Mouse (Mus musculus) NIH3T3 (cell line): ENCODE measurements around the gene Snca.

Experiments
- DNase-seq: peaks from one replicate; pipeline ENCODE4 v3.0.0-alpha.2; 2012; ENCODE audit warnings: low read depth

The Snca gene

GRCm38 (mm10) chr6:60829282-60829891, at the start of gene Snca:
Gene Snca, minus strand, starts transcription at chr6:60829855.
- no peak for DNase-seq

GRCm38 (mm10) chr6:60870126-60870525, 40.5 kb upstream of the Snca start:
- DNase-seq: no peak

GRCm38 (mm10) chr6:60856599-60856998, 26.9 kb upstream of the Snca start:
- no peak for DNase-seq

GRCm38 (mm10) chr6:60851690-60852089, 22.0 kb upstream of the Snca start:
- DNase-seq: no peak

GRCm38 (mm10) chr6:60828429-60829264, 1.0 kb downstream of the Snca start:
- no peak for DNase-seq

GRCm38 (mm10) chr6:60828047-60828428, 1.6 kb downstream of the Snca start:
- DNase-seq: no peak

GRCm38 (mm10) chr6:60827290-60827689, 2.4 kb downstream of the Snca start:
- no peak for DNase-seq

- no peak for DNase-seq
Measured at GRCm38 (mm10) chr6:60819272-60819671, 10.4 kb downstream of the Snca start.

GRCm38 (mm10) chr6:60813516-60813915, 16.1 kb downstream of the Snca start:
- DNase-seq: no peak

GRCm38 (mm10) chr6:60798266-60798665, 31.4 kb downstream of the Snca start:
- no peak for DNase-seq

- DNase-seq: no peak
Measured at GRCm38 (mm10) chr6:60793659-60794365, 35.8 kb downstream of the Snca start.

GRCm38 (mm10) chr6:60786955-60787354, 42.7 kb downstream of the Snca start:
- DNase-seq: no peak

- DNase-seq: no peak
Measured at GRCm38 (mm10) chr6:60771899-60772298, 57.8 kb downstream of the Snca start.

- DNase-seq: no peak
Measured at GRCm38 (mm10) chr6:60765696-60766095, 64.0 kb downstream of the Snca start.

GRCm38 (mm10) chr6:60762864-60763263, 66.8 kb downstream of the Snca start:
- no peak for DNase-seq

GRCm38 (mm10) chr6:60761710-60762109, 67.9 kb downstream of the Snca start:
- no peak for DNase-seq

GRCm38 (mm10) chr6:60754975-60755374, 74.7 kb downstream of the Snca start:
- DNase-seq: no peak

GRCm38 (mm10) chr6:60745965-60746364, 83.7 kb downstream of the Snca start:
- no peak for DNase-seq

- DNase-seq: no peak
Measured at GRCm38 (mm10) chr6:60741427-60742071, 88.1 kb downstream of the Snca start.

GRCm38 (mm10) chr6:60739776-60740175, 89.9 kb downstream of the Snca start:
- DNase-seq: no peak

- no peak for DNase-seq
Measured at GRCm38 (mm10) chr6:60731164-60731563, 98.5 kb downstream of the Snca start.

- no peak for DNase-seq
Measured at GRCm38 (mm10) chr6:60724110-60724829, 105.4 kb downstream of the Snca start.
